Mouse (Mus musculus): Measurements from ENCODE around the gene Gm48551. TPM values are rescaled to one million over a fixed set of nuclear protein-coding genes. Genes with fewer than 3 reads are reported as not detected.

Gene Gm48551
- total RNA-seq (2021), result under 1 TPM; 0.51 to 0.84 TPM
- long read RNA-seq, experiment 1, partial matches to known transcripts, result 0 of 5 reads
- long read RNA-seq, experiment 1, other reads (novel, unspliced or antisense), result 5 of 5 reads
- long read RNA-seq, experiment 2, partial matches to known transcripts, result 0 of 4 reads
- long read RNA-seq, experiment 2, other reads (novel, unspliced or antisense), result 4 of 4 reads

DNA sequence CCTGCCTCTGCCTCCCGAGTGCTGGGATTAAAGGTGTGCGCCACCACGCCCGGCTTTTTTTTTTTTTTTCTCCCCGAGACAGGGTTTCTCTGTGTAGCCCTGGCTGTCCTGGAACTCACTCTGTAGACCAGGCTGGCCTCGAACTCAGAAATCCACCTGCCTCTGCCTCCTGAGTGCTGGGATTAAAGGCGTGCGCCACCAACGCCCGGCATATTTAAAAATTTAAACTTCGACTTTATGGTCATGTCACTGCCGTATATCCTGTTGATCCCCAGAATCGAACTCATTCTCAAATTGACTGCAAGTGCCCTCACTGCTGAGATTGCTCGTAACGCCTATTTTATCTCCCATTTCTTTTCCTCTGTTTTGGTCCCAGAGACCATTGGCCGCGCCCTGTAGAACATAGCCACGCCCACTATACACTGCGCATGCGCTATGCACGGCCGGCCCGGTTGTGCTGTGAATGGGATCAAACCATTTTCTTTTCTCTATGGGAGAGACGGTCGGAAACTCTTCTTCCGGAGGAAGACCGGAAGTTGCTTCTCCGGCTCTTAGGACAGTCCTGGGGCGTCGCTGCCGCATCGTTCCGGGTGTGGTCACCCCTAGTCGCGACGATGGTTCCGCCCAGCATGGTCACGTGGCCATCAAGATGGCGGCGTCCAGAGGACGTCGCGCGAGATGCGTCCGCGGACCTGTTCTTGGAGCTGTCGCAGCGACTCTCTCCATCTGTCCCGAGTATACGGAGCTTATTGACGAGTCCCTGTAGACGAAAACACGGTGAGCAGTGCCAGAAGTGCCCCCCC is at the start of gene Gm48551, which contains the start of gene Dohh:
Gm48551 (plus strand) TSS at position 665 of the 803 bp plus-strand sequence.
Dohh (plus strand) TSS at position 627 of the 803 bp plus-strand sequence.
- DNase-seq, result peak; percentile 99 to 100
- intact Hi-C loops (cut with DNase I), result loop anchor here (10.0 kb wide), 1 partner anchor 161 kb away; the partner anchor contains the start of gene Gna11

DNA sequence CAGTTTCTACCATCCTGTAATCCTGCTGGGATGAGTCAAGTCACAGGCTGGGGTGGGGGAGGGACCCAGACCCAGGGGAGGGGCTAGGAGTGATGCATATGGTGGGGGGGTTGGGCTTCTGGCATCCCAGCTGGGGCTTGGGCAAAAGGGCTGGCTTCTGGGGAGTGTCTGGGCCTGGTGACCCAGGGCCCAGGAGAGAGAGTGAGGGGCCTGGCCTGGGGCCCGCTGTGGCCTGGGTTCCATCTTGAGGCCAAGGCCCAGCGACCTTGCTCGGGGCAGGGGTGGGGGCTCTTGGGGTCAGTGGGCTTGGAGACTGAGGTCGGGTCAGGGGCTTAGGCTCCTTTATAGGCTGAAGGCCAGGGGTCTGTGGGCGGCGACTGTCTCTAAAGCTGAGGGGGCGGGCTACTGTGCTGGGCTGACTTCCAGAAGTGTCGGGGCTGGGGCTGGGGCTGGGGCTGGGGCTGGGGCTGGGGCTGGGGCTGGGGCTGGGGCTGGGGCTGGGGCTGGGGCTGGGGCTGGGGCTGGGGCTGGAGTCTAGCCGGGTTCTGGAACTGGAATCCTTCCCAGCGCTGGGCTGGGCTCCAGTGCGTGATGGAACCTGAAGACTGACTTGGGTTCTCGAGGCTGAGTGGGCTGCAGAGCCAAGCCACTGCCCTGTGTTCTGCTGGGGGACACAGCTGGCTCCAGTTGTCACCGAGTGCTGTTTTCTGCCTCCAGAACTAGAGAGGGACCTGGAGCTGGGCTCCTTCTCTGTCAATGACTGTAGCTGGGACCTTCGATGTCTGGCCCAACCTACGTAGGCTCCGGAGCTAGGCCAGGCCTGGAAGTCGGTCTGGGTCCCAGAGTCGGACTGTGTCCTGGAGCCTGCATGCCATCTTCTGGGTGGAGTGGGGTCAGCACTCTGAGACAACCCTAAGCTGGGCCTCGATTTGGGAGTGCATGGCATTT is 48.6 kb upstream of the Gm48551 start:
- DNase-seq, result peak; percentile 61 to 64
- intact Hi-C loops (cut with DNase I), result no loop called here

DNA sequence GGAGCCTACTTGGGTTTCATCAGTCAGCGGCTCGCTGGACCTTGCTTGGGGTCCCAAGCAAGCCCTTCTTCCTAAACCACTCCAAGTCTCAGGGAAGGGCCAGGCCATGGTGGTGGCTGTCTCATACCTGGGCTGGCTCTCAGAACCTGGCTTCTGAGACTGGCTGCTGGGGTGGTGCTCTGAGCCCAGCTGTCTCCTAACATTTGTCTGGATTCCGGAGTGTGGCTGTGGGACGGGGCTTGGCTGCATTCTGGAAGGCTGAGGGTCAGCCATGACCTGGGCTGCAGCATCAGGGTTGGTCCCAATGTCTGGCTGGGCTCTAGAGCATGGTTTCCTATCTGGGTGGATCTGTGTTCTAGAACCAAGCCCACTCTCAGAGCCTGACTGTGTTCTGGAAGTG is 47.7 kb upstream of the Gm48551 start:
- no peak for DNase-seq
- intact Hi-C loops (cut with DNase I), result no loop called here

DNA sequence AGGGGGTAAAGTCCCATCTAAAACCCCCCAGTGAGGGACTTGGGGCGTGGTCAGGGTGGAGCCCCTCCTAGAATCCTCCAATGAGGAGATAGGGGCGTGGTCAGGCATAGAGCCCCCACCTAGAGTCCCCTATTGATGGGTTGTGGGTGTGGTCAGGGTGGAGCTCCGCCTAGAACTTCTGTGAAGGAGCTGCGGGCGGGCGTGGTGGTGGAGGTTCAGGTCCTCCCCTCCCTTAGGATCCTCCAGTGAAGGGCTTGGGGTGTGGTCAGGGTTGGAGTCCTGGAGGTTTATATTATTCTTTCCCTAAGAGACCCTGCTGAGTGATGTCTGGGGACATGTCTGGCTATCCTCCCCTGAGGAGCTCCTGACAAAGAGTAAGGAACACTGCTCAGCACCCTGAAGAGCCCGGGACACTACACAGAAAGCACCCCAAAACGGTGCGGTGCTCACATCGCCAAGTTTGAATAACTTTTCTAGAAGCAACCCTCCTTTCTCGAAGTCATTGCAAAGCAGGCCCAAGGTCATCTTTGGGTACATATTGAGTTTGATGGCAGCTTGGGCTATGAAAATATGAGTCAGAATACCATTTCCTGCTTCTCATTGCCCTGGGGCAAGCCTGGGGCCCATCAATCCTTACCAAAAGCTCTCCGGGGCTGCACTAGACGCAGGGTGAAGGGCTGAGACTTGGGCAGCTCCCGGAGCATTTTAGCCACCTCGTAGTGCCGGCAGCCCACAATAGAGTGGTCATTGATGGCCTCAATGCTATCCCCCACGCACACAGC is 43.5 kb upstream of the Gm48551 start:
- intact Hi-C loops (cut with DNase I), result loop anchor here (2.0 to 5.0 kb wide), 2 partner anchors 18 to 98 kb away; no protein-coding TSS in a partner anchor
- DNase-seq, result no peak

DNA sequence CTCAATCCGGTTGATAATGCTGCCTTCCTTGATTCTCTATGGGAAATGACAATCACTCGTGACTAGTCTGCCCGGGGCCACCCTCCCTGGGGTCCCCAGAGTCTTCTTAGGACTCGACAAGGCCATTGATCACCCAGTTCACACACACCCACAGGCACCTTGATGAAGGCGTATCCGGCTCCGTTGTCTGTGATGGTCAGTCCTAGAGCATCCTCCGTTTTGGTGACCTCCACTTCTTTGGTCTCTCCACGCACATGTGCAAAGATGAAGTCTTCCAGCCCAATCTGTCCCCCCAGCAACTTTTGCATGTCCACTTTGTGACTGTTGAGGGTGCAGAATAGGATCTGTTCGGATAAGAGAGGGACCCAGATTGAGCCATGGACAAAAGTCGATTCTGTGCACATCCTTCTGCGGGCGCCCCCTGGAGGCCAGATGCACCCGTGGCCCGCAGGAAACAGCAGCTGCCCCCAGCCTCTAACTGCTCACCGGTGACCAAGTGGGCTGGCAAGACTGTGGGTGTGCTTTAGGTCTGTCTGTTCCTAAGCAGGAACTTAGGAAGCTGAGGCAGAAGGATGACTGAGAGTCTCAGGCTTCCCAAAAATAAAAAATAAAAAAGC is 42.8 kb upstream of the Gm48551 start:
- DNase-seq, result peak; percentile 85 to 88
- intact Hi-C loops (cut with DNase I), result loop anchor here (2.0 to 5.0 kb wide), 2 partner anchors 19 to 99 kb away; no protein-coding TSS in a partner anchor

DNA sequence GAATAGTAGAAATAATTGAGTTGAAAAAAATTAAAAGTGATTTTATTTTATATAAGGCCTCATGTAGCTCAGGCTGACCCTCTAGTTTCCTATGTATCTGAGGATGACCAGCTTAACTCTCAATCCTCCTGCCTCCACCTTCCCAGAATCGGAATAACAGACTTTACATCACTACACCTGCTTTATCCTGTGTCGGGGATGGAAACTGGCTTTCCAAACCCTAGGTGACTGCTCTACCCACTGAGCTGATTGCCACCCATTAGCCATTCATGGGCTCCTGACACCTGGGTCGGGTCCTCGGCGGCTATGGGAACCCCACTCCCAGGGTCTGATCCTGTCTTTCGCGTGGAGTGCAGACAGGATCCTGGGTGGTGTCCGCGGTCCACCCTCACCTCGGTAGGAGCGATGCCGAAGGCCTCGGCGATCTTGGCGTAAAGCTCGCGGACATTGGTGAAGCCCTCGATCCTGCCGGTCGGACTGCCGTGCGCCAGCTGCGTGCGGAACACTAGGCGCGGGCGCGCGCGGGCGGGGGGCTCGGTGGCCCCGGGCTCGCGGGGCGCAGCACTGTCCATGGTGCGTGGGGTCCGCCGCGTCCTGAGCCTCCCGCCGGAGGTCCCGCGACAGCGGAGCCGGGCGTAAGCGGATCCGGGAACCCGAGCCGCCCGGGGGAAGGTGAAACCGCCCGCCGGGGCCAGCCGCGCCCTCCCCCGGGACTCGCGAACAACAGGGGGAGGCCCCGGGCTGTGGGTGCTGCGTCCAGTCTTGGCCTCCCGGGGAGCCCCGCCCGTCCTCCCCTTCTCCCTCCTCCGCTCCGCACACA is 41.4 kb upstream of the Gm48551 start, which contains the start of gene Gipc3:
Gipc3 (minus strand) TSS at position 581 of the 820 bp plus-strand sequence.
- intact Hi-C loops (cut with DNase I), result loop anchor here (2.0 to 5.0 kb wide), 2 partner anchors 54 to 101 kb away; no protein-coding TSS in a partner anchor
- peak; percentile 46 to 53 for DNase-seq

DNA sequence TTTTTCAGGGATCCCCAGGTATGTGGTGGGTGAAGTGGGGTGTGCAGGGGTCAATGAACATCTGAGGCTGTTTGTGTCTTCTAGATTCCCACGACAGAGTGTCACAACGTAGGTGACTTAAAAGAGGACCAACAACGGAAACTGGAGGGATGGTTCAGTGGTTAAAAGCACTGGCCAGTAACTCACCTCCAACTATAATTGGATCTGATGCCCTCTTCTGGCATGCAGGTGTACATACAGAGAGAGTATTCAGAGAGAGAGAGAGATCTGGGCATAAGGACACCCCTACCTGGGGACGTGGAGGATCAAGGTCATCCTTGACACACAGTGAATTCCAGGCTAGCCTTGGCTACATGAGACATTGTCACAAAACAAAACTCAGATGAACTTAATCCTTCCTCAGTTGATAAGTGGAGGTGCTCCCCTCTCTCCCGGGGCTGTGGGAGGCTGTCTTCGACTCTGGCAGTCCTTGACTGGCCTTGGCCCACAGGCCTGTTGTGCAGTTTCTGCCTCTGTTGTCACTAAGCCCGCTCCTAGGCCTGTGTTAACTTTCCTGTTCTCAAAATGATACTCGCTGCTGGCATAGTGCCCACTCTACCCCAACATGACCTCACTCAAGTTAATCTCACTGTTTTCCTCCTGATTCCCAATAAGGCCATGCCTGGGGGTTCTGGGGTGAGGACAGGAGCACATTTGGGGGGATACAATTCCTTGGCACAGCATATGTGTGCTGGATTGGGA is 39.7 kb upstream of the Gm48551 start:
- peak in 1 of 2 experiments; percentile 55 for DNase-seq
- intact Hi-C loops (cut with DNase I), result loop anchor here (5.0 kb wide), 1 partner anchor 102 kb away; no protein-coding TSS in a partner anchor

DNA sequence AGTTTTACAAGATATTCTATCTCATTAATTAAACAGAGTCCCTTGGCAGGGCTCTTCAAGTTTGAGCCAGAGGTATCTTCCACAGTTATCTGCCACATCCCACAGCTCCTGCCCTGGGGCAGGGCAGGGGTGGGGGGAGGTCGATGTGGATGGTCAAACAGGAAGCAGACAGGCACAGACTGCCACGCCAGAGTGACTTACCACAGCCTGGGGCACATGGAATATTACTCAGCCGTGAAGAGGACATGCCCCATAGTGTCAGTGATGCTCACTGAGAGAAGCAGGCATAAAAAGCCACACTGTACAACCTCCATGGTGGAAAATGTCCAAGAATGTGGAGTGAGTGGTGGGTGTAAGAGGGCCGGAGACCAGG is 39.1 kb upstream of the Gm48551 start:
- intact Hi-C loops (cut with DNase I), result no loop called here
- no peak for DNase-seq

DNA sequence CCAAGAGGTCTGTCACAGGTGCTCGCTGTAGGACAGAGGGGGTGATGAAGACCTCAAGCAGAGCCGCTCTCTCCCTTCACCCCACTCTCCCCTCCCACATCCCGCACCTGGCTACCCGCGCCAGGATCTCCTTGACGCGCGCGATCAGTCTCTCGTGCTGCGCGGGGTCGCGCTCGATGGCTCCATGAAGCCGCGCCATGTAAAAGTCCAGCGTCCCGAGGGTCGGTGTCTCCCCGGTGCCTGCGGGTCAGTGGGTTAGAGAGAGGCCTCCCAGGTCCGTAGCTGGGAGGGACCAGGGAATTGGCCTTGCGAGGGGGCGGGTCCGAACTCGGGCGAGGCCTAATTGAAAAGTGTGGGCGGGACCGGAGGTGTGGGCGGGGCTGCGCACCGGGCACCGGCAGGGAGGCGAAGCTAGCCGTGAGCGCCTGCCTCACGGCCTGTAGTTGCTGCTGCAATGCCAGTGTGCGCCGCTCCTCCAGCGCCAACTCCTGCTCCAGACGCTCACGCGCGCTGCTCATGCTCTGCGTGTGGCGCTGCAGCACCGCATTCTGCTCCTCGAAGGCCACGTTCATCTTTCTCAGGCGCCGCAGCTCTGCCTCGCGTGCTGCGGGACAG is 37.7 kb upstream of the Gm48551 start:
- intact Hi-C loops (cut with DNase I), result no loop called here
- DNase-seq, result no peak

DNA sequence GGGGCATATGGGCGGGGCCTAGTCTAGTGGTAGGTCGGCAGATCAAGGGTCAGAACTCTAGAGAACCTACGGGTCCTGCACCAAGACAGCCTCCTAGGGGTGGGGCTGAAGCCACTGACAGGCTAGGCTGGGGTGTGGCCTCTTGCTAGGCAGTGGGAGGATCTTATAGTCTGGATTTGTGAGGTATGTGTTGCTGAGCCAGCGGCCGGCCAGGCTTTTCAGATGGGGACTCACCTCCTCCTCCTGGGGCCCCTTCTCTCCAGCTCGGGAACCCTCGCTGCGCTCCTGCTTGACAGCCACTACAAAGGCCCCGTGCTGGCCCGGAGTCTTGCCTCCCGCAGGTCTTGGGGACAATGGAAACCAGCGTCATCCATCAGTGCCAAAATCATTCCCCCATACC is 35.1 kb upstream of the Gm48551 start:
- intact Hi-C loops (cut with DNase I), result no loop called here
- no peak for DNase-seq

DNA sequence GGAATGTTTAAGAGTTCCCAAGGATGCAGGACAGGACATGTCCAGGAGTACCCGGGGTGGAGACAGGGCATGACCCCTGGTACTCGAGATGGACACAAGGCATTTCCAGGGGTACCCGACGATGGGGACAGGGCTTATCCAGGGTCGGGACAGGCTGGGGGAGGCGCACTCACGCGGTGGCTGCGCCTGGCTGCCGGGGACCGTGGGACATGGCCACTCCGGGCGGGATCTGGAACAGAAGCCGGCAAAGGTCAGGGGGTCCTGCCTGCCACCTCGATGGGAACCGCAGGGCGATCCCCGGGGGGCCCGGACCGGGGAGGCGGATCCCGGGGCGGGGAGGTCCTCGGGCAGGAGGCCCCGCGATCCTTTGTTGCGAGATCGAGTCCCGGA is 34.3 kb upstream of the Gm48551 start:
- no peak for DNase-seq
- intact Hi-C loops (cut with DNase I), result no loop called here

DNA sequence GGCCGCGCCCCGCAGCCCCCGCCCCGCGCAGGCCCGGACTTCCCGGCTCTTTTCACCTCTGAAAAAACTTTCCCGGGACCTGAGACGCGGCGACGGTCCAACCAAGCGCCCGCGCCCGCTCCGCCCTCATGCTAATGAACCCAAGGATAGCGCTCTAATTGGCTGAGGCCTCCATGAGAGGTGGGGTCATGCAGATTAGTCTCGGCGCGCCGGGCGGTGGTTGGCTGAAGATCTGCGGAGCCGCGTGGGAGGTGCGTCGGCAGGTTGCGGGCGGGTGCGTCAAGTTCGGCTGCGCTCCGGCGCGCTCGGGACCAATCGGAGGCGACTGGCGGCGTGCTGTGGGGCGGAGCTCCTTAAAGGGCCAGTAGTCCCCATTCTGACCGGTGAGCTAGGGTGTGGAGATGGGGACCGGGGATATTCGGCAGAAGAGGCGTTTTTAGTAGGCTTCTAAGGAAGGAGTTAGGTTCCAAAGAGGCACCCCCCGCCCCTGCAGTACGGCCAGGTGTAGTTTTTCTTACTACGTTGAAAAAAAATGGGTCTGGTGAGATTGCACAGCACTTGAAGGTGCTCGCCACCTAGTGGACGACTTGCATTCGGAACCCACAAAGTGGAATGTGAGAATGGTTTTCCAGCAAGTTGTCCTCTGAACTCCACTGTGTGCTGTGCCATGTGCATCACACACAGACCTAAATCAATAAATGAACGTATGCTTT is 33.8 kb upstream of the Gm48551 start, which contains the start of gene Hmg20b:
Hmg20b (minus strand) TSS at position 130 of the 713 bp plus-strand sequence.
- peak; percentile 99 for DNase-seq
- intact Hi-C loops (cut with DNase I), result no loop called here

DNA sequence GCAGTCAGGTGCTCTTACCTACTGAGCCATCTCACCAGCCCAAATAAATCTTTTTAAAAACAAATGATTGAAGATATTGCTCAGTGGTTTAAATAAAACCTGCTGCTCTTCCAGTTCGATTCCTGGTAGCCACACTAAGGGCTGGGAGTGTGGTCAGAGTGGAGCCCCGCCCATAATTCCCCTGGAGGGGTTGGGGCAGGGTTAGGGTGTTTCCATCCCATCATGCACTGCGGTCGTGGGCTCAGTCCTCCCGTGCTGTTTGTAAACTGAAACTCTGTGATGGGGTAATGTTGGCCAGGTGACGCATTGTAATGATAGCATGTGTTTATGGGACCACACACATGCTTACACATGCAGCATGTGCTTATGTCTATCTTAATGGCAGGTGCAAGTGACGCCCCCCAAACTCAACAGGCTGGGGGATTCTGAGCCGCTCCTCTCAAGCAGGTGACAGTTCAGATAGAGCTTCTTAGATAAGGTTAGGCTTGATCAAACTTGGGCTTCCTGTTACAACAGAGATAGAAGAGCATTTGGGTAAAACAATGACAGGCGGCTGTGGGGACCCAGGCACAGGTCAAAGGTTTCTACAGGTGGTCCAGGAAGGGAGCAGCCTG is 32.5 kb upstream of the Gm48551 start:
- intact Hi-C loops (cut with DNase I), result no loop called here

DNA sequence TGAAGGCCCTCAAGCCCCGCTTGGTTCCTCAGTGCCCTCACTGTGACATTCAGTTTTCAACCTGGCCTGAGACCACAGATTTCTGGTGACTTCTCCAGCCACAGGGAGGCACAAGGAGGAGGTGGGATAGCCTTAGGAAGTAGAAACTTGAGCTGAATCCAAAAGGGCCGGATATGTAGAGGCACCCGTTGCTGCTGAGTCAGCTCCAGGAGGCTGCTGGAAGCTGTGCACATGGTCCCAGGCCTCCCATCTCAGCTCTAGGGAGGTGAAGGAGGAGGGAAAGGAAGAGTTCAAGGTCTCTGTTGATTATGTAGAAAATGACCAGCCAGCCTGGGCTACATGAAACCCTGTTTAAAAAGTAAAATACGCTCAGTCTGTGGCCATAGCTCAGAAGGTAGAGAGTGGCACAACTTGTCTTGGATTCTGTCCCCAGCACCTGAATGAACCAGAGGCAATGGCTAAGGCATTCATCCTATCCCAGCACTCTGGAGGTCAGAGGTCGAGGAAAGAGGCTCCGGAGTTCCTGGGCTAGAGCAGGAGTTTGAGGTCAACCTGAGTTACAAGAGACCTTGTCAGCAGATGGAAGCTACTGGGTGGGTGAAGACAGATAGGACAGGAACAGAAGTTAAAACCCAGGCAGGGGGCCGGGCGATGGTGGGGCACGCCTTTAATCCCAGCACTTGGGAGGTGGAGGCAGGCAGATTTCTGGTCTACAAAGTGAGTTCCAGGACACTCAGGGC is 29.4 kb upstream of the Gm48551 start:
- intact Hi-C loops (cut with DNase I), result no loop called here
- DNase-seq, result no peak

More for the DNA sequence above, 32.5 kb upstream of the Gm48551 start:
- DNase-seq, result no peak

DNA sequence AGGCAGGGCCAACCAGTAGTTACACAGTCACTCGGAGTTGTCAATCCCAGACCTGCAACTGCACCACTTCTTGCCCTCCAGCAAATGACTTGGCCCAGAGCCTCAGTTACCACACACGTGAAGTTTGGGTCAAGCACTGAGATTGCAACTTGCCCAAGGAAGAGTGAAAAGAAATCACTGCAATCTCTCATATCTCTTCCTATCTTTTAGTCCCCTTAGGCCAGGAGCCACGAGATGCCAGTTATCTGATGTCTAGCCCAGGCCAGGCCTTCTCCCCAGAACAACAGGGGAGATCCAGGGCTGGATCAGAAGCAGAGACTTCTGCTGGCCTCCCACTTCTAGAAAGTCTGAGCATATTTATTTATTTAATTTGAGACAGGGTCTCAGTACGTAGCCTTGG is 28.7 kb upstream of the Gm48551 start:
- DNase-seq, result no peak

More for the DNA sequence above, 28.7 kb upstream of the Gm48551 start:
- intact Hi-C loops (cut with DNase I), result no loop called here
